Mouse (Mus musculus): ENCODE data around the gene Tmem168. TPM values are rescaled to one million over a fixed set of nuclear protein-coding genes. Genes with fewer than 3 reads are reported as not detected.

Tmem168 gene
- total RNA-seq (2022): 1 to 10 TPM; 5.8 to 9.6 (median 7.9) TPM

GRCm38 (mm10) chr6:13607621-13608493 lies at the start of gene Tmem168:
Tmem168 (minus strand) TSS chr6:13608100.
- DNase-seq (ENCODE audit: low spot score in 2 of 2): peak; percentile 77 to 87

- no peak for DNase-seq (ENCODE audit: low spot score in 2 of 2)
Measured at GRCm38 (mm10) chr6:13654081-13654480, 46.2 kb upstream of the Tmem168 start.

GRCm38 (mm10) chr6:13652284-13652683 lies 44.4 kb upstream of the Tmem168 start:
- no peak for DNase-seq (ENCODE audit: low spot score in 2 of 2)

GRCm38 (mm10) chr6:13650854-13651253 lies 43.0 kb upstream of the Tmem168 start:
- DNase-seq (ENCODE audit: low spot score in 2 of 2): no peak

GRCm38 (mm10) chr6:13648305-13648704 lies 40.4 kb upstream of the Tmem168 start:
- DNase-seq (ENCODE audit: low spot score in 2 of 2): no peak

- DNase-seq (ENCODE audit: low spot score in 2 of 2): no peak
Measured at GRCm38 (mm10) chr6:13636582-13636989, 28.7 kb upstream of the Tmem168 start.

GRCm38 (mm10) chr6:13632571-13632970 lies 24.7 kb upstream of the Tmem168 start:
- DNase-seq (ENCODE audit: low spot score in 2 of 2): no peak

GRCm38 (mm10) chr6:13630607-13631006 lies 22.7 kb upstream of the Tmem168 start:
- no peak for DNase-seq (ENCODE audit: low spot score in 2 of 2)

- no peak for DNase-seq (ENCODE audit: low spot score in 2 of 2)
Measured at GRCm38 (mm10) chr6:13619618-13620017, 11.7 kb upstream of the Tmem168 start.

- DNase-seq (ENCODE audit: low spot score in 2 of 2): no peak
Measured at GRCm38 (mm10) chr6:13617110-13617509, 9.2 kb upstream of the Tmem168 start.

GRCm38 (mm10) chr6:13614568-13614967 lies 6.7 kb upstream of the Tmem168 start:
- no peak for DNase-seq (ENCODE audit: low spot score in 2 of 2)

GRCm38 (mm10) chr6:13613671-13614070 lies 5.8 kb upstream of the Tmem168 start:
- DNase-seq (ENCODE audit: low spot score in 2 of 2): no peak

GRCm38 (mm10) chr6:13610869-13611268 lies 3.0 kb upstream of the Tmem168 start:
- no peak for DNase-seq (ENCODE audit: low spot score in 2 of 2)

- DNase-seq (ENCODE audit: low spot score in 2 of 2): no peak
Measured at GRCm38 (mm10) chr6:13609353-13610140, 1.6 kb upstream of the Tmem168 start.

GRCm38 (mm10) chr6:13606921-13607620 lies 829 bp downstream of the Tmem168 start:
- DNase-seq (ENCODE audit: low spot score in 2 of 2): no peak

- no peak for DNase-seq (ENCODE audit: low spot score in 2 of 2)
Measured at GRCm38 (mm10) chr6:13606394-13606793, 1.5 kb downstream of the Tmem168 start.

GRCm38 (mm10) chr6:13603134-13603533 lies 4.8 kb downstream of the Tmem168 start:
- DNase-seq (ENCODE audit: low spot score in 2 of 2): no peak

- peak in 1 of 2 experiments; percentile 5 for DNase-seq (ENCODE audit: low spot score in 2 of 2)
Measured at GRCm38 (mm10) chr6:13601587-13601986, 6.3 kb downstream of the Tmem168 start.

GRCm38 (mm10) chr6:13598239-13598923 lies 9.5 kb downstream of the Tmem168 start:
- no peak for DNase-seq (ENCODE audit: low spot score in 2 of 2)

GRCm38 (mm10) chr6:13592729-13593345 lies 15.1 kb downstream of the Tmem168 start:
- DNase-seq (ENCODE audit: low spot score in 2 of 2): no peak

GRCm38 (mm10) chr6:13586560-13586959 lies 21.3 kb downstream of the Tmem168 start:
- no peak for DNase-seq (ENCODE audit: low spot score in 2 of 2)

Measured in gastrocnemius, adult 8-10 months (tissue).